Mouse (Mus musculus) hindbrain, embryonic 10.5 days (tissue): Measurements from ENCODE around the gene Trim17. TPM values are rescaled to one million over a fixed set of nuclear protein-coding genes. Genes with fewer than 3 reads are reported as not detected.

Experiments
- polyA plus RNA-seq: library from polyadenylated mRNA; unstranded; fragments of >200 nt; fragmentation: Nextera tagmentation; extraction: Ambion mirVana; gene quantifications from 2 replicates; pipeline ENCODE4 v1.2.1, GENCODE M21; 2016

The Trim17 gene
- polyA plus RNA-seq, 1 experiment from 2014 or later: 0.85 TPM

Other genes starting within 250 kb of the Trim17 start
- gene Olfr318, start 230.7 kb upstream of the Trim17 start, polyA plus RNA-seq: not detected in 2 replicates
- not detected in 2 replicates for gene Olfr317, start 215.5 kb upstream of the Trim17 start, polyA plus RNA-seq
- gene Olfr316, start 202.0 kb upstream of the Trim17 start, polyA plus RNA-seq: not detected in 2 replicates
- gene Olfr315, start 181.5 kb upstream of the Trim17 start, polyA plus RNA-seq: not detected in 2 replicates
- gene Olfr314, start 171.7 kb upstream of the Trim17 start, polyA plus RNA-seq: not detected in 2 replicates
- 8.4 and 19.1 TPM in 2 replicates for gene Fam183b, start 152.7 kb upstream of the Trim17 start, polyA plus RNA-seq
- gene Olfr313, start 139.7 kb upstream of the Trim17 start, polyA plus RNA-seq: not detected in 2 replicates
- gene Olfr312, start 125.4 kb upstream of the Trim17 start, polyA plus RNA-seq: not detected in 2 replicates
- not detected in 2 replicates for gene Olfr311, start 115.4 kb upstream of the Trim17 start, polyA plus RNA-seq
- gene Gm12258, start 107.5 kb upstream of the Trim17 start, polyA plus RNA-seq: 10.0 and 12.0 TPM in 2 replicates
- 11.3 and 12.4 TPM in 2 replicates for gene 2810021J22Rik, start 87.5 kb upstream of the Trim17 start, polyA plus RNA-seq
- gene Zfp39, start 50.5 kb upstream of the Trim17 start, polyA plus RNA-seq: 4.3 and 4.7 TPM in 2 replicates
- gene Btnl10, start 36.8 kb upstream of the Trim17 start, polyA plus RNA-seq: 0.05 TPM in 1 of 2 replicates, not detected in the other
- gene Rnf187, start 15.8 kb upstream of the Trim17 start, polyA plus RNA-seq: 297 and 381 TPM in 2 replicates
- gene Hist3h2ba, start 5.8 kb upstream of the Trim17 start, polyA plus RNA-seq: 39.0 and 115 TPM in 2 replicates
- 25.4 and 49.0 TPM in 2 replicates for gene Hist3h2a, start within 50 bp of the Trim17 start, polyA plus RNA-seq
- 18.8 and 20.2 TPM in 2 replicates for gene Trim11, start 23.4 kb downstream of the Trim17 start, polyA plus RNA-seq
- 0.15 TPM in 1 of 2 replicates, not detected in the other for gene Obscn, start 181.7 kb downstream of the Trim17 start, polyA plus RNA-seq
- gene Iba57, start 209.1 kb downstream of the Trim17 start, polyA plus RNA-seq: 4.8 and 7.1 TPM in 2 replicates
- 0.14 and 0.20 TPM in 2 replicates for gene Gjc2, start 228.5 kb downstream of the Trim17 start, polyA plus RNA-seq
- 113 and 119 TPM in 2 replicates for gene Guk1, start 237.5 kb downstream of the Trim17 start, polyA plus RNA-seq
- 123 and 129 TPM in 2 replicates for gene Mrpl55, start 247.8 kb downstream of the Trim17 start, polyA plus RNA-seq